Mouse (Mus musculus) neutrophil, adult 83 days (primary cell): ENCODE measurements around the gene Gigyf1. TPM values are rescaled to one million over a fixed set of nuclear protein-coding genes. Genes with fewer than 3 reads are reported as not detected.

ENCODE experiments used
- total RNA-seq, 2 experiments: library from RNA; stranded (reverse); gene quantifications; one replicate each; pipeline ENCODE4 v1.2.4; 2023

Gigyf1 gene
- 10 to 100 TPM; 50.9 to 52.3 TPM for total RNA-seq

GRCm38 (mm10) chr5:137518436-137518835, at the start of gene Gigyf1:
Gene Gigyf1 (plus strand): TSS chr5:137518548.

GRCm38 (mm10) chr5:137476964-137477363, 41.4 kb upstream of the Gigyf1 start, which contains the start of gene Zan:
Gene Zan (minus strand): TSS chr5:137477064.

GRCm38 (mm10) chr5:137501709-137502666, 16.4 kb upstream of the Gigyf1 start, which contains the start of gene Pop7:
Gene Pop7 (minus strand): TSS chr5:137502518.

GRCm38 (mm10) chr5:137533117-137533827, 14.9 kb downstream of the Gigyf1 start, which contains the start of the genes Epo and Gnb2:
Gene Epo (minus strand): TSS chr5:137533242.
Gene Gnb2 (minus strand): TSS chr5:137533510.

GRCm38 (mm10) chr5:137553411-137553837, 35.1 kb downstream of the Gigyf1 start, which contains the start of gene Actl6b:
Gene Actl6b (plus strand): TSS chr5:137553517.

GRCm38 (mm10) chr5:137569665-137570064, 51.3 kb downstream of the Gigyf1 start, which contains the start of gene Tfr2:
Gene Tfr2 (plus strand): TSS chr5:137569840.

Other genes with a start within 250 kb of the Gigyf1 start
- gene Ache, start 231.0 kb upstream of the Gigyf1 start, total RNA-seq: 10 to 100 TPM in 1 of 2 experiments, 1 to 10 TPM in 1; 7.4 to 13.1 TPM
- gene Ufsp1, start 223.9 kb upstream of the Gigyf1 start, total RNA-seq: 1 to 10 TPM; 3.5 to 4.1 TPM
- 100 to 1,000 TPM; 195 to 241 TPM for gene Srrt, start 210.9 kb upstream of the Gigyf1 start, total RNA-seq
- 10 to 100 TPM in 1 of 2 experiments, 1 to 10 TPM in 1; 7.9 to 12.1 TPM for gene Trip6, start 204.1 kb upstream of the Gigyf1 start, total RNA-seq
- gene Slc12a9, start 185.0 kb upstream of the Gigyf1 start, total RNA-seq: 10 to 100 TPM; 33.5 to 41.1 TPM
- under 1 TPM in 1 of 2 experiments, not detected in 1; 0.13 TPM for gene Ephb4, start 168.4 kb upstream of the Gigyf1 start, total RNA-seq
- gene Zan, start 41.5 kb upstream of the Gigyf1 start, total RNA-seq: under 1 TPM; 0.02 to 0.29 TPM
- 10 to 100 TPM; 13.8 to 19.8 TPM for gene Pop7, start 16.0 kb upstream of the Gigyf1 start, total RNA-seq
- gene Epo, start 14.7 kb downstream of the Gigyf1 start, total RNA-seq: not detected
- 100 to 1,000 TPM; 921 to 972 TPM for gene Gnb2, start 15.0 kb downstream of the Gigyf1 start, total RNA-seq
- not detected for gene Actl6b, start 35.0 kb downstream of the Gigyf1 start, total RNA-seq
- gene Tfr2, start 51.3 kb downstream of the Gigyf1 start, total RNA-seq: 10 to 100 TPM in 1 of 2 experiments, 1 to 10 TPM in 1; 7.0 to 11.2 TPM
- gene Mospd3, start 82.5 kb downstream of the Gigyf1 start, total RNA-seq: 10 to 100 TPM; 46.3 to 50.4 TPM
- 1 to 10 TPM in 1 of 2 experiments, under 1 TPM in 1; 0.84 to 4.0 TPM for gene Pcolce, start 95.2 kb downstream of the Gigyf1 start, total RNA-seq
- gene Fbxo24, start 110.5 kb downstream of the Gigyf1 start, total RNA-seq: under 1 TPM in 1 of 2 experiments, not detected in 1; 0.26 TPM
- 100 to 1,000 TPM; 217 to 232 TPM for gene Lrch4, start 110.6 kb downstream of the Gigyf1 start, total RNA-seq
- gene Gm20605, start 110.6 kb downstream of the Gigyf1 start, total RNA-seq: 10 to 100 TPM; 44.5 to 45.7 TPM
- 10 to 100 TPM; 74.3 to 76.8 TPM for gene Sap25, start 122.8 kb downstream of the Gigyf1 start, total RNA-seq
- gene Irs3, start 127.2 kb downstream of the Gigyf1 start, total RNA-seq: not detected
- 10 to 100 TPM; 27.2 to 29.2 TPM for gene Agfg2, start 166.2 kb downstream of the Gigyf1 start, total RNA-seq
- under 1 TPM; 0.83 to 0.93 TPM for gene Nyap1, start 223.1 kb downstream of the Gigyf1 start, total RNA-seq
- 100 to 1,000 TPM; 265 to 295 TPM for gene Tsc22d4, start 227.2 kb downstream of the Gigyf1 start, total RNA-seq